ENCODE assay signal across 1 mouse cellular context in the genomic region with DNA sequence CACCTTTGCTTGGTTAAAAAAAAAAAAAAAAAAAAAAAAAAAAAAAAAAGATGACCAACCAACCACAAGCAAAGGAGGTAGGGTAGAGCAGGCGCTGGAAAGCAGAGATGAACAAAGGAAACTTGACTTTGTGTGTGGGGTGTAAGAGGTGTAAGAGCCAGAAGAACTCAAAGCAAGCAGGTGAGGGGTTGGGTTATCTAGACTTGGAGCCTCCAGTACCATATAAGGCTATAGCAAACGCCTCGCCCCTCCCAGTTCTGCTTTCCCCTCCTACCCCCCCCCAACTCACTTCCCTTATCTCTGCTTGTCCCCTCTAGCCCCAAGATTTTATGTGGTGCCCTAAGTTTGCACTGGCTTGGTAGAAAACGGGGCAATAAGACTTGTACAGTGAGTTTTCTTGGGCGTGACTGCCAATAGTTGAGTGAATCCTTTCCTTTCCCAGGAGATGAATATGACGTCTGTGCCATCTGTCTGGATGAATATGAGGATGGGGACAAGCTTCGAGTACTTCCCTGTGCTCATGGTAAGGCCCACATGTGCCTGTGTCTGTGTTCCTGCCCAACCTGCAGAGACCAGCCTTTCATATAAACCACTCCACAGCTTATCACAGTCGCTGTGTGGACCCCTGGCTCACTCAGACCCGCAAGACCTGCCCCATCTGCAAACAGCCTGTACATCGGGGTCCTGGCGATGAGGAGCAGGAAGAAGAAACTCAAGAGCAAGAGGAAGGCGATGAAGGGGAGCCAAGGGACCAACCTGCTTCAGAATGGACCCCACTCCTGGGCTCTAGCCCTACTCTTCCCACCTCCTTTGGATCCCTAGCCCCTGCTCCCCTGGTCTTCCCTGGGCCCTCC.
TF ChIP-seq lines count a peak whose summit lies in the region.

No protein-coding gene starts in this region.

TF ChIP-seq in MEL, 35 proteins besides CTCF, POLR2A, EP300 and RAD21 (continued from another document):
- TF ChIP-seq SMC3 (IDR thresholded peaks at IDR 0.05; ENCODE audit: low read depth, low read length) (peak; percentile 16; the same call in 1 of the 2 replicates), UBTF (IDR thresholded peaks at IDR 0.05; ENCODE audit: borderline replicate concordance, insufficient read depth, low read depth, low read length) (no peak), ZMIZ1 (IDR thresholded peaks at IDR 0.05; ENCODE audit: low read depth, low read length) (peak; percentile 72), NRF1 (IDR thresholded peaks at IDR 0.05; ENCODE audit: insufficient read depth, low read depth, low read length, poor library complexity, severe bottlenecking) (no peak), JUND (IDR thresholded peaks at IDR 0.05; ENCODE audit: low read depth, low read length) (0 out of 2 replicates have a peak, but pooled peaks have one; percentile 26), USF2 (IDR thresholded peaks at IDR 0.05; ENCODE audit: borderline replicate concordance in 1 of 2, insufficient read depth in 1 of 2, low read depth in 1 of 2, low read length in 2 of 2) (no peak), MYC (IDR thresholded peaks at IDR 0.05; ENCODE audit: low read depth, low read length) (no peak), ZNF384 (IDR thresholded peaks at IDR 0.05; ENCODE audit: low read depth, low read length) (peak; percentile 61), TBP (IDR thresholded peaks at IDR 0.05; ENCODE audit: low read depth, low read length) (no peak), ZC3H11A (IDR thresholded peaks at IDR 0.05; ENCODE audit: low read depth, low read length) (no peak), ELF1 (IDR thresholded peaks at IDR 0.05; ENCODE audit: low read depth, low read length) (0 out of 2 replicates have a peak, but pooled peaks have one; percentile 41), MAFK (IDR thresholded peaks at IDR 0.05; ENCODE audit: borderline replicate concordance, low read depth, low read length) (no peak), MAX (IDR thresholded peaks at IDR 0.05; ENCODE audit: low read length) (no peak), CHD2 (IDR thresholded peaks at IDR 0.05; ENCODE audit: low read length) (no peak), POLR2AphosphoS2 (IDR thresholded peaks at IDR 0.05; ENCODE audit: low read length) (peak; percentile 72; the same call in 1 of the 2 replicates), CHD1 (IDR thresholded peaks at IDR 0.05; ENCODE audit: low read depth, low read length) (no peak), HCFC1 (IDR thresholded peaks at IDR 0.05; ENCODE audit: low read depth, low read length) (peak; percentile 53; the same call in 1 of the 2 replicates), GATA1 (IDR thresholded peaks at IDR 0.05; ENCODE audit: low read depth, low read length) (peak; percentile 83), KAT2A (conservative IDR thresholded peaks at IDR 0.05; ENCODE audit: low read depth, low read length) (no peak), BHLHE40 (IDR thresholded peaks at IDR 0.05; ENCODE audit: borderline replicate concordance, low read depth, low read length) (no peak), SIN3A (IDR thresholded peaks at IDR 0.05; ENCODE audit: low read length) (peak; percentile 78), TCF12 (IDR thresholded peaks at IDR 0.05; ENCODE audit: low read depth, low read length) (0 out of 2 replicates have a peak, but pooled peaks have one; percentile 30), USF1 (IDR thresholded peaks at IDR 0.05; ENCODE audit: low read depth, low read length) (no peak), MAZ (IDR thresholded peaks at IDR 0.05; ENCODE audit: low read depth, low read length) (peak; percentile 98), ETS1 (IDR thresholded peaks at IDR 0.05; ENCODE audit: low read depth, low read length) (peak; percentile 70), TAL1 (IDR thresholded peaks at IDR 0.05; ENCODE audit: low read length) (no peak), NELFE (IDR thresholded peaks at IDR 0.05; ENCODE audit: low read depth, low read length) (peak; percentile 43), E2F4 (IDR thresholded peaks at IDR 0.05; ENCODE audit: borderline replicate concordance, low read depth, low read length) (no peak), GABPA (IDR thresholded peaks at IDR 0.05; ENCODE audit: low read depth, low read length) (no peak), MEF2A (IDR thresholded peaks at IDR 0.05; ENCODE audit: extremely low read depth, insufficient replicate concordance, low read depth, low read length, poor library complexity, severe bottlenecking) (no peak)
